Mouse (Mus musculus): Measurements from ENCODE around the gene Slc31a1.

Slc31a1 gene

GRCm38 (mm10) chr4:62379724-62380381 lies 19.3 kb downstream of the Slc31a1 start:
- TF ChIP-seq GATA4 (IDR thresholded peaks at IDR 0.05; ENCODE audit: insufficient replicate concordance, low read length) = no peak

GRCm38 (mm10) chr4:62383207-62383606 lies 22.7 kb downstream of the Slc31a1 start:
- no peak for TF ChIP-seq GATA4 (IDR thresholded peaks at IDR 0.05; ENCODE audit: insufficient replicate concordance, low read length)

- TF ChIP-seq GATA4 (IDR thresholded peaks at IDR 0.05; ENCODE audit: insufficient replicate concordance, low read length) = no peak
Observed at GRCm38 (mm10) chr4:62383752-62384151, 23.2 kb downstream of the Slc31a1 start.

- no peak for TF ChIP-seq GATA4 (IDR thresholded peaks at IDR 0.05; ENCODE audit: insufficient replicate concordance, low read length)
Observed at GRCm38 (mm10) chr4:62384159-62384558, 23.6 kb downstream of the Slc31a1 start.

GRCm38 (mm10) chr4:62385439-62385838 lies 24.9 kb downstream of the Slc31a1 start:
- TF ChIP-seq GATA4 (IDR thresholded peaks at IDR 0.05; ENCODE audit: insufficient replicate concordance, low read length) = no peak

GRCm38 (mm10) chr4:62389592-62390512 lies 29.3 kb downstream of the Slc31a1 start:
- no peak for TF ChIP-seq GATA4 (IDR thresholded peaks at IDR 0.05; ENCODE audit: insufficient replicate concordance, low read length)

GRCm38 (mm10) chr4:62391892-62392291 lies 31.4 kb downstream of the Slc31a1 start:
- TF ChIP-seq GATA4 (IDR thresholded peaks at IDR 0.05; ENCODE audit: insufficient replicate concordance, low read length) = no peak

GRCm38 (mm10) chr4:62393459-62393858 lies 32.9 kb downstream of the Slc31a1 start:
- TF ChIP-seq GATA4 (IDR thresholded peaks at IDR 0.05; ENCODE audit: insufficient replicate concordance, low read length) = no peak

GRCm38 (mm10) chr4:62395806-62396205 lies 35.3 kb downstream of the Slc31a1 start:
- no peak for TF ChIP-seq GATA4 (IDR thresholded peaks at IDR 0.05; ENCODE audit: insufficient replicate concordance, low read length)

- TF ChIP-seq GATA4 (IDR thresholded peaks at IDR 0.05; ENCODE audit: insufficient replicate concordance, low read length) = no peak
Observed at GRCm38 (mm10) chr4:62397616-62398365, 37.3 kb downstream of the Slc31a1 start.

GRCm38 (mm10) chr4:62398956-62399355 lies 38.4 kb downstream of the Slc31a1 start:
- TF ChIP-seq GATA4 (IDR thresholded peaks at IDR 0.05; ENCODE audit: insufficient replicate concordance, low read length) = no peak

GRCm38 (mm10) chr4:62406133-62406532 lies 45.6 kb downstream of the Slc31a1 start:
- TF ChIP-seq GATA4 (IDR thresholded peaks at IDR 0.05; ENCODE audit: insufficient replicate concordance, low read length) = no peak

- no peak for TF ChIP-seq GATA4 (IDR thresholded peaks at IDR 0.05; ENCODE audit: insufficient replicate concordance, low read length)
Observed at GRCm38 (mm10) chr4:62407730-62408582, 47.4 kb downstream of the Slc31a1 start.

GRCm38 (mm10) chr4:62408601-62409282 lies 48.2 kb downstream of the Slc31a1 start, which contains the start of the genes Cdc26 and Prpf4:
Gene Cdc26, minus strand, starts transcription at chr4:62408642.
Gene Prpf4, plus strand, starts transcription at chr4:62408797.
- no peak for TF ChIP-seq GATA4 (IDR thresholded peaks at IDR 0.05; ENCODE audit: insufficient replicate concordance, low read length)
